Mouse (Mus musculus) spleen, adult 2 months (tissue): Measurements from ENCODE around the gene Selp. TPM values are rescaled to one million over a fixed set of nuclear protein-coding genes. Genes with fewer than 3 reads are reported as not detected.

Experiments used
- DNase-seq, 2 experiments: peaks; one replicate each; pipeline versions ENCODE4 v3.0.0 to v3.0.0-alpha.2; 2012 to 2021; ENCODE audit warnings: low spot score in 2 of 2, low read depth in 1 of 2
- H3K27ac ChIP-seq: fragments of 200-500 bp; 2 replicates; pipeline ENCODE4 v1.5.1; 2012; ENCODE audit warnings: low read length, inconsistent platforms; ENCODE audit not compliant: insufficient read depth
- H3K27me3 ChIP-seq: fragments of 200-500 bp; 2 replicates; pipeline ENCODE4 v1.6.1; 2012; ENCODE audit warnings: mild to moderate bottlenecking, moderate library complexity, low read length, inconsistent platforms; ENCODE audit not compliant: control insufficient read depth, insufficient read depth
- H3K36me3 ChIP-seq: fragments of 200-500 bp; 2 replicates; pipeline ENCODE4 v1.6.1; 2012; ENCODE audit warnings: mild to moderate bottlenecking, low read length, inconsistent platforms; ENCODE audit not compliant: control insufficient read depth, insufficient read depth
- H3K4me1 ChIP-seq: fragments of 200-500 bp; 2 replicates; pipeline ENCODE4 v1.6.1; 2011; ENCODE audit warnings: inconsistent platforms; ENCODE audit not compliant: control insufficient read depth, insufficient read depth, insufficient read length
- H3K4me3 ChIP-seq: fragments of 200-500 bp; 2 replicates; pipeline ENCODE4 v1.5.1; 2011; ENCODE audit warnings: mild to moderate bottlenecking, inconsistent platforms; ENCODE audit not compliant: insufficient read depth, insufficient read length; ENCODE audit errors: extremely low read depth
- CTCF ChIP-seq: fragments of 200-500 bp; IDR thresholded peaks from 2 replicates; pipeline ENCODE4 v1.5.1; 2011; ENCODE audit warnings: mild to moderate bottlenecking, inconsistent platforms; ENCODE audit not compliant: insufficient read depth, insufficient read length, insufficient replicate concordance; ENCODE audit errors: extremely low read depth
- POLR2A ChIP-seq: fragments of 200-500 bp; IDR thresholded peaks from 2 replicates; pipeline ENCODE4 v1.6.1; 2011; ENCODE audit warnings: low read depth, low read length, inconsistent platforms
- WGBS: fragments of 180-500 bp; shearing (Covaris S2); methylation state at CpG from one replicate; pipeline ENCODE4 v1.1.7; 2018; 5-methylcytosine and 5-hydroxymethylcytosine counted together
- polyA plus RNA-seq: library from polyadenylated mRNA; depleted of rRNA; stranded (reverse); fragments of >200 nt; gene quantifications from 2 replicates; pipeline ENCODE4 v1.2.3, GENCODE M21; 2012

Selp gene
- polyA plus RNA-seq, 1 experiment: 2.2 TPM

- no peak overlapping the region for H3K4me3 ChIP-seq
- no peaks in the 10 kb centered on the region for H3K36me3 ChIP-seq
- peak in 1 of 2 experiments; percentile 39 for DNase-seq
- TF ChIP-seq POLR2A (no peak), CTCF (no peak)
- peaks cover 15% of the 10 kb centered on the region for H3K4me1 ChIP-seq
- peak overlapping the region; percentile 65 for H3K27ac ChIP-seq
- peaks cover 1% of the 10 kb centered on the region; the same call in 1 of the 2 replicates for H3K27me3 ChIP-seq
- 73% methylated on average over 7 of the region's 7 CpGs for WGBS
Measured at GRCm38 (mm10) chr1:164149083-164149482, 34.0 kb downstream of the Selp start.

GRCm38 (mm10) chr1:164151387-164152088 lies 36.5 kb downstream of the Selp start, which contains the start of gene F5:
Gene F5, plus strand, starts transcription at chr1:164151838.
- Histone ChIP-seq H3K36me3 (no peaks in the 10 kb centered on the region), H3K27ac (no peak within 1 kb of the TSS), H3K4me3 (no peak within 1 kb of the TSS), H3K4me1 (peaks cover 15% of the 10 kb centered on the region), H3K27me3 (peaks cover 1% of the 10 kb centered on the region; the same call in 1 of the 2 replicates)
- WGBS: 46% methylated on average over 16 of the region's 16 CpGs
- no peak for DNase-seq
- TF ChIP-seq CTCF (no peak), POLR2A (no peak)

DNA sequence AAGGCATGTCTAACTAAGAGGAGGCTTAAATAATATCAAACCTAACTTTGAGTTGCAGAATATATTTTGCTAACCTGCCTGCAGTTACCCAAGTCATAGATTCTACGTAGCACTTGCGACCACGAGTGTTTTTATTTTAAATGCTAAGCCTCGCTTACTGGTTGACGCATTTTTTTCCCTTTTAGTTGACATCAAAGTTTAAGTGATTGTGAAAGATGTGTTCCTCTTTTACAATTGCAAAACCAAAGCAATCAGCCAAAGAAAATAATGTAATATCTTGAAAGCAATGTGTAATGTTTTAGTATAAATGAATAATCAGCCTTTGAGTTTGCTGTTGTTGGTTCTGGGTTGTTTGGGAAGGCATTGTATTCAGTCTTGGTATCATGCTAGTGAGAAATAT lies 37.8 kb downstream of the Selp start:
- Histone ChIP-seq H3K27ac (no peak overlapping the region), H3K4me3 (no peak overlapping the region), H3K4me1 (peaks cover 15% of the 10 kb centered on the region)

GRCm38 (mm10) chr1:164154983-164155382 lies 39.9 kb downstream of the Selp start:
- Histone ChIP-seq H3K27me3 (peaks cover 1% of the 10 kb centered on the region; the same call in 1 of the 2 replicates), H3K4me3 (no peak overlapping the region), H3K27ac (no peak overlapping the region), H3K4me1 (peaks cover 5% of the 10 kb centered on the region), H3K36me3 (no peaks in the 10 kb centered on the region)
- DNase-seq: no peak
- 79% methylated on average over 3 of the region's 3 CpGs for WGBS
- no peak for TF ChIP-seq POLR2A
- TF ChIP-seq CTCF: no peak

More for the DNA sequence above, 37.8 kb downstream of the Selp start:
- TF ChIP-seq CTCF (no peak), POLR2A (no peak)
- H3K36me3 ChIP-seq: no peaks in the 10 kb centered on the region
- H3K27me3 ChIP-seq: peaks cover 1% of the 10 kb centered on the region; the same call in 1 of the 2 replicates
- 63% methylated on average over 5 of the region's 5 CpGs for WGBS
- no peak for DNase-seq

GRCm38 (mm10) chr1:164158571-164158970 lies 43.5 kb downstream of the Selp start:
- Histone ChIP-seq H3K27me3 (no peaks in the 10 kb centered on the region), H3K4me1 (no peaks in the 10 kb centered on the region; the same call in 1 of the 2 replicates), H3K27ac (no peak overlapping the region), H3K36me3 (no peaks in the 10 kb centered on the region), H3K4me3 (no peak overlapping the region)
- no peak for TF ChIP-seq POLR2A
- no peak for TF ChIP-seq CTCF
- no peak for DNase-seq
- 90% methylated on average over 4 of the region's 4 CpGs for WGBS

- 85% methylated on average over 2 of the region's 2 CpGs for WGBS
- H3K27me3 ChIP-seq: no peaks in the 10 kb centered on the region
- no peaks in the 10 kb centered on the region for H3K36me3 ChIP-seq
- no peak for TF ChIP-seq CTCF
- no peak for TF ChIP-seq POLR2A
- H3K4me1 ChIP-seq: no peaks in the 10 kb centered on the region; the same call in 1 of the 2 replicates
- no peak for DNase-seq
- no peak overlapping the region for H3K4me3 ChIP-seq
- no peak overlapping the region for H3K27ac ChIP-seq
Measured at GRCm38 (mm10) chr1:164159781-164160180, 44.7 kb downstream of the Selp start.

DNA sequence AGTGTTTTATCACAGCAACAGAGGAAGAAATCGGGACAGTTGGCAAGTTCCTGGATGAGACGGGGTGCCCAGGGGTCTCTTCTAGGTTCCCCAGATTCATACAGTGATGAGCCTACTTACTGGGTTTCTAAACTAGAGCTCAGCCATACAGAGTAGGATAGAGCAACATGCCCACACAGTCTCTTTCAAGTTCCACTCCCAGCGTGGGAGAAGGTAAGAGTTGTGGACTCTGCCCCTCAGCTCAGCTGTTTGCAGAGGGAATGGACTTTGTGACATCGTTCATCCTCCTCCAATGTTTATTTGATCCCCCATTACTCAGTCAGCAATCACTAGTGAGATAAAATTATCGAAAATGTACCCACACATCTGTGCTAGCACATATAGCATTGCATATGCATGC lies 47.7 kb downstream of the Selp start:
- no peaks in the 10 kb centered on the region for H3K27me3 ChIP-seq
- H3K36me3 ChIP-seq: no peaks in the 10 kb centered on the region
- H3K4me1 ChIP-seq: no peaks in the 10 kb centered on the region; the same call in 1 of the 2 replicates
- WGBS: 90% methylated on average over 5 of the region's 5 CpGs
- H3K27ac ChIP-seq: no peak overlapping the region
- no peak for TF ChIP-seq CTCF
- TF ChIP-seq POLR2A: no peak
- no peak for DNase-seq
- no peak overlapping the region for H3K4me3 ChIP-seq
